Mouse (Mus musculus) heart, postnatal 10 days (tissue): ENCODE results near the gene Dstn. TPM values are rescaled to one million over a fixed set of nuclear protein-coding genes. Genes with fewer than 3 reads are reported as not detected.

Source experiments
- DNase-seq, 2 experiments: peaks; one replicate each; pipeline ENCODE4 v3.0.0; 2021
- intact Hi-C: fragments of 180-260 bp; cut with DNase I; formaldehyde crosslinking; loops from one replicate; pipeline ENCODE4 v1.15.1; 2025
- total RNA-seq, 2 experiments: library from RNA; stranded (reverse); gene quantifications; 2 replicates each; pipeline ENCODE4 v1.2.3; 2021

Dstn gene
- total RNA-seq, 2 experiments from 2014 or later: 486 to 498 TPM

DNA sequence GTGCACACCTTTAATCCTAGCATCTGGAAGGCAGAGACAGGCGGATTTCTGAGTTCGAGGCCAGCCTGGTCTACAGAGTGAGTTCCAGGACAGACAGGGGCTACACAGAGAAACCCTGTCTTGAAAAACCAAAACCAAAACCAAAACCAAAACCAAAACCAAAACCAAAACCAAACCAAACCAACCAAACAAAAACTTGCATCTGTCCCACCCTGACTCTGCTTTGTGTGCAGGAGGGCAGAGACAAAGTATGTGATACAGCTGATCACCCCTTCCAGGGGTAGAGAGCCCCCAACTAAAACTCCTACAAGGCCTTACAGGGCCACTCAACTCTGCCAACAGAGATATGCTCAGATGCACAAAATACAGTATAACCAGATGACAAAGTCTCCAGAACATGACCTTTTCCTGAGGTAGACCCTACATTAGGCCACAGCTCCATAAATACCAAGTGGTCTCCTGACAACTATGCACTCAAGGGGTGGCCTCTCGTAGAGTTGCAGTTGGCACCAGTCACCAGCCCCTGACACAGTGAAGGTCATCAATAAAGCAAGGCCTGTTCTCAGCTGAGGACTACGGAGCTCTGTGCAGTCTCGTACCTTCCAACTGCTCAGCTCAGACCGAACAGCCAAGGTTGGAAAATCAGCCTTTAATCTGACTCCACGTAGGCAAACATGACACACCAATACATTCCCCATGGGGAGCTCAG lies 77.0 kb downstream of the Dstn start:
- intact Hi-C loops: no loop called here
- DNase-seq: no peak

Other genes with a start within 250 kb of the Dstn start
- gene Bfsp1, start 52.1 kb upstream of the Dstn start, total RNA-seq: under 1 TPM; 0.62 to 0.82 TPM
- 100 to 1,000 TPM; 147 to 160 TPM for gene Rrbp1, start 95.9 kb downstream of the Dstn start, total RNA-seq
- gene Banf2, start 117.7 kb downstream of the Dstn start, total RNA-seq: not detected